Mouse (Mus musculus) midbrain, embryonic 10.5 days (tissue): Measurements from ENCODE around the gene 4930564D02Rik. TPM values are rescaled to one million over a fixed set of nuclear protein-coding genes. Genes with fewer than 3 reads are reported as not detected.

Source experiments
- polyA plus RNA-seq: library from polyadenylated mRNA; unstranded; fragments of >200 nt; fragmentation: Nextera tagmentation; extraction: Ambion mirVana; gene quantifications from 2 replicates; pipeline ENCODE4 v1.2.1, GENCODE M21; 2016

Gene 4930564D02Rik
- polyA plus RNA-seq, 1 experiment from 2014 or later: not detected

Other genes starting within 250 kb of the 4930564D02Rik start
- 12.7 and 13.5 TPM in 2 replicates for gene Mov10, start 248.3 kb upstream of the 4930564D02Rik start, polyA plus RNA-seq
- 35.5 and 36.2 TPM in 2 replicates for gene St7l, start 202.8 kb upstream of the 4930564D02Rik start, polyA plus RNA-seq
- 222 and 236 TPM in 2 replicates for gene Capza1, start 202.3 kb upstream of the 4930564D02Rik start, polyA plus RNA-seq
- 1.3 and 1.4 TPM in 2 replicates for gene Wnt2b, start 104.9 kb upstream of the 4930564D02Rik start, polyA plus RNA-seq
- gene Cttnbp2nl, start 13.7 kb upstream of the 4930564D02Rik start, polyA plus RNA-seq: 35.0 and 47.1 TPM in 2 replicates